Comparison of ENCODE assay signal across 14 mouse cellular contexts in genomic region chr9:35467264-35467817, GRCm38 (mm10). TPM values are rescaled to one million over a fixed set of nuclear protein-coding genes. Genes with fewer than 3 reads are reported as not detected.
DNase-seq lines count a peak whose midpoint lies in the region; ATAC-seq and TF ChIP-seq lines count a peak whose summit lies in the region.
"Had no signal": no experiment of that assay in that cellular context is flagged by ENCODE, and none has a peak within 500 bp of the region (broad histone marks: within the 10 kb centered on the region; RNA-seq: fewer than 3 reads in every experiment).

No protein-coding gene starts in this region.

- intact Hi-C loops in heart, postnatal 10 days (cut with DNase I), result no loop called here

- H3K9ac ChIP-seq in lung, postnatal 0 days (replicated peaks; ENCODE audit: low read depth), result no peak overlapping the region
- H3K9ac ChIP-seq in midbrain, embryonic 13.5 days (replicated peaks), result no peak overlapping the region
- no peak overlapping the region for H3K9ac ChIP-seq in liver, embryonic 11.5 days (ENCODE audit: low read depth, low read length)
- H3K9ac ChIP-seq: embryonic facial prominence, embryonic 13.5 days; neural tube, embryonic 12.5 days had no signal

- 39% methylated on average over 8 of the region's 8 CpGs for WGBS in lung, postnatal 0 days
- WGBS in midbrain, embryonic 13.5 days, result 73% methylated on average over 8 of the region's 8 CpGs
- WGBS in liver, embryonic 11.5 days, result 47% methylated on average over 8 of the region's 8 CpGs

- H3K4me2 ChIP-seq in lung, postnatal 0 days (replicated peaks; ENCODE audit: low read depth, low read length), result no peak overlapping the region
- no peak overlapping the region for H3K4me2 ChIP-seq in midbrain, embryonic 13.5 days (replicated peaks)
- H3K4me2 ChIP-seq in liver, embryonic 11.5 days, result no peak overlapping the region
- H3K4me2 ChIP-seq: embryonic facial prominence, embryonic 13.5 days; neural tube, embryonic 12.5 days had no signal

- DNase-seq in embryo, embryonic 10.5 days (ENCODE audit: low spot score), result peak; percentile 29
- no peak for DNase-seq in embryo, embryonic 10 days (ENCODE audit: low spot score)
- DNase-seq in 3134 (ENCODE audit: extremely low read depth, insufficient read length, low spot score), result peak; percentile 66
- DNase-seq in heart, postnatal 10 days, result peak; percentile 14 to 18
- peak; percentile 77 for DNase-seq in lung, postnatal 0 days (ENCODE audit: low spot score)
- no peak for DNase-seq in layer of hippocampus, adult 9-10 months (ENCODE audit: low spot score)
- no peak for DNase-seq in liver, embryonic 11.5 days (ENCODE audit: low spot score)
- DNase-seq: gastrocnemius, postnatal 25 days; spleen, adult 18-20 months had no signal

- peak; percentile 84 for ATAC-seq in lung, postnatal 0 days
- no peak for ATAC-seq in midbrain, embryonic 13.5 days
- no peak for ATAC-seq in liver, embryonic 11.5 days (replicated peaks; ENCODE audit: low FRiP score)

- no peaks in the 10 kb centered on the region for H3K27me3 ChIP-seq in lung, postnatal 0 days (replicated peaks; ENCODE audit: insufficient read depth, low read length)
- H3K27me3 ChIP-seq in midbrain, embryonic 13.5 days, result no peaks in the 10 kb centered on the region
- H3K27me3 ChIP-seq in liver, embryonic 11.5 days (replicated peaks; ENCODE audit: control insufficient read depth, insufficient read depth, low read length), result no peaks in the 10 kb centered on the region
- H3K27me3 ChIP-seq: embryonic facial prominence, embryonic 13.5 days; neural tube, embryonic 12.5 days had no signal

- no peaks in the 10 kb centered on the region for H3K9me3 ChIP-seq in lung, postnatal 0 days (ENCODE audit: low read length)
- H3K9me3 ChIP-seq in midbrain, embryonic 13.5 days, result no peaks in the 10 kb centered on the region
- no peaks in the 10 kb centered on the region for H3K9me3 ChIP-seq in liver, embryonic 11.5 days (ENCODE audit: control insufficient read depth, low read length)
- H3K9me3 ChIP-seq: embryonic facial prominence, embryonic 13.5 days; neural tube, embryonic 12.5 days had no signal

- H3K4me1 ChIP-seq in lung, postnatal 0 days (ENCODE audit: insufficient read depth, low read depth, low read length), result no peaks in the 10 kb centered on the region
- H3K4me1 ChIP-seq in midbrain, embryonic 13.5 days (replicated peaks), result no peaks in the 10 kb centered on the region
- no peaks in the 10 kb centered on the region for H3K4me1 ChIP-seq in liver, embryonic 11.5 days (replicated peaks; ENCODE audit: control insufficient read depth, insufficient read depth, low read length)
- H3K4me1 ChIP-seq: neural tube, embryonic 12.5 days had no signal

- TF ChIP-seq EP300 in lung, postnatal 0 days (IDR thresholded peaks at IDR 0.05), result no peak

- peak; percentile 19; the same call in 1 of the 2 replicates for TF ChIP-seq CTCF in lung, postnatal 0 days (IDR thresholded peaks at IDR 0.05)

- H3K27ac ChIP-seq in lung, postnatal 0 days (ENCODE audit: low read length), result no peak overlapping the region
- H3K27ac ChIP-seq in midbrain, embryonic 13.5 days, result no peak overlapping the region
- no peak overlapping the region for H3K27ac ChIP-seq in liver, embryonic 11.5 days (ENCODE audit: low read depth, low read length)
- H3K27ac ChIP-seq: embryonic facial prominence, embryonic 13.5 days; neural tube, embryonic 12.5 days had no signal

- no peak overlapping the region for H3K4me3 ChIP-seq in lung, postnatal 0 days (ENCODE audit: low read depth, low read length)
- no peak overlapping the region for H3K4me3 ChIP-seq in midbrain, embryonic 13.5 days (replicated peaks)
- no peak overlapping the region for H3K4me3 ChIP-seq in liver, embryonic 11.5 days (ENCODE audit: low read depth, low read length)
- H3K4me3 ChIP-seq: embryonic facial prominence, embryonic 13.5 days; neural tube, embryonic 12.5 days had no signal

- no peaks in the 10 kb centered on the region for H3K36me3 ChIP-seq in lung, postnatal 0 days (ENCODE audit: insufficient read depth, low read length)
- H3K36me3 ChIP-seq in midbrain, embryonic 13.5 days, result peaks cover 30% of the 10 kb centered on the region
- H3K36me3 ChIP-seq in liver, embryonic 11.5 days (ENCODE audit: control insufficient read depth, insufficient read depth, low read length), result 0 out of 2 replicates have a peak, but pooled peaks cover 2% of the 10 kb centered on the region

RNA-seq across cellular contexts. Expression of gene Cdon, which starts 46.4 kb away (rescaled TPM):
- total RNA-seq in heart, postnatal 10 days (2021), result 10 to 100 TPM; 19.7 to 31.2 TPM
- 1.2 and 1.3 TPM in 2 replicates for polyA plus RNA-seq in lung, postnatal 0 days (2015; fragmentation: Nextera tagmentation; extraction: Ambion mirVana)
- 9.2 and 10.7 TPM in 2 replicates for polyA plus RNA-seq in midbrain, embryonic 13.5 days (2015; fragmentation: Nextera tagmentation; extraction: Ambion mirVana)
- 0.91 and 1.5 TPM in 2 replicates for polyA plus RNA-seq in liver, embryonic 11.5 days (2014; fragmentation: Nextera tagmentation; extraction: Ambion mirVana)

RNA-seq across cellular contexts. Expression of gene Gm1113, which starts 50.7 kb away (rescaled TPM):
- not detected for total RNA-seq in heart, postnatal 10 days (2021)
- not detected in 2 replicates for polyA plus RNA-seq in lung, postnatal 0 days (2015; fragmentation: Nextera tagmentation; extraction: Ambion mirVana)
- not detected in 2 replicates for polyA plus RNA-seq in midbrain, embryonic 13.5 days (2015; fragmentation: Nextera tagmentation; extraction: Ambion mirVana)
- not detected in 2 replicates for polyA plus RNA-seq in liver, embryonic 11.5 days (2014; fragmentation: Nextera tagmentation; extraction: Ambion mirVana)
- total RNA-seq: gastrocnemius, postnatal 25 days; left cerebral cortex, postnatal 36 days had no signal
- polyA plus RNA-seq: embryonic facial prominence, embryonic 13.5 days; lung, embryonic 16.5 days; neural tube, embryonic 12.5 days had no signal

Comparison
In these comparisons a context has a peak if more than half of its experiments do, and no peak if none do; other contexts are left out.
1. DNase-seq: peak in embryo, embryonic 10.5 days (single experiment), 3134 (single experiment), heart, postnatal 10 days (2 of 2) and lung, postnatal 0 days (single experiment); none in embryo, embryonic 10 days (single experiment), layer of hippocampus, adult 9-10 months (single experiment) and liver, embryonic 11.5 days (single experiment).